Comparison of ENCODE assay signal across 7 mouse cellular contexts in the genomic region with DNA sequence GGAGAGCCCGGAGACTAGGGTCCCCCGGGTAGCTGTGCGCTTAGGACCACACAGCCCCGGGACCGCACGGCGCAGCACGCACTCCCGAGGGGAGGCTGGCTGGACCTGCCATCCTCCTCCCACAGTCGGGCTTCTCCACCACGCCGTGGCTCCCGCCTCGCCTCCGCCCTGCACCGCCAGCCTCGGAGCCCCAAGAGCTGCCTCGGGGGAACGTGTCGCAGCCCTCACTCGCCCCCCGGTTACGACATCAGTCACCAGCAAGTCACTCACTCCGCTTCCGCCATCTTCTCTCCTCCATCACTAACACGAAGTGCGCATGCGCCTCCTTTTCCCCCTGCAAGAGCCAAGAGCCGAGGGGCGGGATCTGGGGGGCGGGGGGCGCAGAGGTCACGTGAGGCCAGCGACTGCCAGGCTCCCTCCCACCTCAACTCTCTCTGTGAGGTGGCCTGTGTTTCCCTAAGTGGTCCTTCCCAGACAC. TPM values are rescaled to one million over a fixed set of nuclear protein-coding genes. Genes with fewer than 3 reads are reported as not detected.
DNase-seq lines count a peak whose midpoint lies in the region; ATAC-seq and TF ChIP-seq lines count a peak whose summit lies in the region.

A gene (minus strand): TSS at position 312 of the 478 bp plus-strand sequence.

- no peaks in the 10 kb centered on the region for H3K36me3 ChIP-seq in embryonic facial prominence, embryonic 11.5 days (replicated peaks; ENCODE audit: control insufficient read depth, insufficient read depth, low read depth, low read length)
- peaks cover 23% of the 10 kb centered on the region for H3K36me3 ChIP-seq in limb, embryonic 12.5 days
- peaks cover 12% of the 10 kb centered on the region for H3K36me3 ChIP-seq in midbrain, embryonic 15.5 days (replicated peaks)
- peaks cover 3% of the 10 kb centered on the region for H3K36me3 ChIP-seq in spleen, adult 2 months (ENCODE audit: control insufficient read depth, insufficient read depth, low read length)

- peak; percentile 63 for TF ChIP-seq POLR2A in spleen, adult 2 months (IDR thresholded peaks at IDR 0.05; ENCODE audit: low read depth, low read length)

- H3K4me3 ChIP-seq in embryonic facial prominence, embryonic 11.5 days (ENCODE audit: low read depth, low read length): peak within 1 kb of the TSS; percentile 97
- H3K4me3 ChIP-seq in limb, embryonic 12.5 days (replicated peaks): peak within 1 kb of the TSS; percentile 98
- H3K4me3 ChIP-seq in midbrain, embryonic 15.5 days: peak within 1 kb of the TSS; percentile 81
- H3K4me3 ChIP-seq in spleen, adult 2 months (ENCODE audit: extremely low read depth, insufficient read depth, insufficient read length): peak within 1 kb of the TSS; percentile 99

- peak within 1 kb of the TSS; percentile 64 for H3K4me2 ChIP-seq in embryonic facial prominence, embryonic 11.5 days (ENCODE audit: low read depth, low read length)
- peak within 1 kb of the TSS; percentile 69 for H3K4me2 ChIP-seq in limb, embryonic 12.5 days
- H3K4me2 ChIP-seq in midbrain, embryonic 15.5 days: peak within 1 kb of the TSS; percentile 51

- TF ChIP-seq CTCF in spleen, adult 2 months (IDR thresholded peaks at IDR 0.05; ENCODE audit: extremely low read depth, insufficient read depth, insufficient read length, insufficient replicate concordance): no peak

- H3K9ac ChIP-seq in embryonic facial prominence, embryonic 11.5 days (replicated peaks; ENCODE audit: low read length): peak within 1 kb of the TSS; percentile 93
- peak within 1 kb of the TSS; percentile 97 for H3K9ac ChIP-seq in limb, embryonic 12.5 days (replicated peaks)
- peak within 1 kb of the TSS; percentile 83 for H3K9ac ChIP-seq in midbrain, embryonic 15.5 days

- DNase-seq in adrenal gland, postnatal 14 days: peak; percentile 97
- peak; percentile 97 for DNase-seq in embryonic facial prominence, embryonic 11.5 days (ENCODE audit: low spot score)
- peak; percentile 100 for DNase-seq in heart, adult 11 months
- DNase-seq in kidney, adult 18-20 months: peak; percentile 92
- DNase-seq in spleen, adult 2 months (ENCODE audit: low read depth in 1 of 2, low spot score in 2 of 2): peak; percentile 87 to 89

- H3K27me3 ChIP-seq in embryonic facial prominence, embryonic 11.5 days (ENCODE audit: control insufficient read depth, insufficient read depth, low read length): no peaks in the 10 kb centered on the region
- no peaks in the 10 kb centered on the region for H3K27me3 ChIP-seq in limb, embryonic 12.5 days
- H3K27me3 ChIP-seq in midbrain, embryonic 15.5 days (replicated peaks): no peaks in the 10 kb centered on the region
- no peaks in the 10 kb centered on the region for H3K27me3 ChIP-seq in spleen, adult 2 months (ENCODE audit: control insufficient read depth, insufficient read depth, low read length)

- WGBS in embryonic facial prominence, embryonic 11.5 days: under 1% methylated on average over 34 of the region's 34 CpGs
- WGBS in limb, embryonic 12.5 days: under 1% methylated on average over 34 of the region's 34 CpGs
- WGBS in midbrain, embryonic 15.5 days: under 1% methylated on average over 34 of the region's 34 CpGs
- WGBS in spleen, adult 2 months: under 1% methylated on average over 34 of the region's 34 CpGs

- peak; percentile 94 for ATAC-seq in embryonic facial prominence, embryonic 11.5 days (replicated peaks; ENCODE audit: insufficient number of reproducible peaks, low FRiP score, low TSS enrichment, low read depth)
- ATAC-seq in limb, embryonic 12.5 days (ENCODE audit: insufficient number of reproducible peaks, insufficient read depth, low FRiP score, low TSS enrichment, low read depth): peak; percentile 86
- ATAC-seq in midbrain, embryonic 15.5 days (replicated peaks): peak; percentile 96

- H3K4me1 ChIP-seq in embryonic facial prominence, embryonic 11.5 days (ENCODE audit: control insufficient read depth, insufficient read depth, low read length): no peaks in the 10 kb centered on the region
- peaks cover 7% of the 10 kb centered on the region for H3K4me1 ChIP-seq in limb, embryonic 12.5 days (replicated peaks)
- H3K4me1 ChIP-seq in midbrain, embryonic 15.5 days: peaks cover 16% of the 10 kb centered on the region
- peaks cover 4% of the 10 kb centered on the region for H3K4me1 ChIP-seq in spleen, adult 2 months (ENCODE audit: control insufficient read depth, insufficient read depth, insufficient read length)

- H3K27ac ChIP-seq in embryonic facial prominence, embryonic 11.5 days (replicated peaks; ENCODE audit: low read depth, low read length): peak within 1 kb of the TSS; percentile 47
- H3K27ac ChIP-seq in limb, embryonic 12.5 days: peak within 1 kb of the TSS; percentile 87
- peak within 1 kb of the TSS; percentile 90 for H3K27ac ChIP-seq in midbrain, embryonic 15.5 days
- H3K27ac ChIP-seq in spleen, adult 2 months (ENCODE audit: insufficient read depth, low read length): peak within 1 kb of the TSS; percentile 89

- H3K9me3 ChIP-seq in embryonic facial prominence, embryonic 11.5 days (replicated peaks; ENCODE audit: control insufficient read depth, low read length): no peaks in the 10 kb centered on the region
- no peaks in the 10 kb centered on the region for H3K9me3 ChIP-seq in limb, embryonic 12.5 days
- no peaks in the 10 kb centered on the region for H3K9me3 ChIP-seq in midbrain, embryonic 15.5 days

RNA-seq across cellular contexts. Expression of the gene that starts here (rescaled TPM):
- total RNA-seq in adrenal gland, postnatal 14 days (2021): 27.8 and 31.4 TPM in 2 replicates
- polyA plus RNA-seq in embryonic facial prominence, embryonic 11.5 days (2014; fragmentation: Nextera tagmentation; extraction: Ambion mirVana): 4.0 and 4.4 TPM in 2 replicates
- polyA plus RNA-seq in limb, embryonic 12.5 days (2016; fragmentation: Nextera tagmentation; extraction: Ambion mirVana): 5.6 and 6.5 TPM in 2 replicates
- 8.6 TPM in 2 replicates for polyA plus RNA-seq in midbrain, embryonic 15.5 days (2015; fragmentation: Nextera tagmentation; extraction: Ambion mirVana)
- polyA plus RNA-seq in spleen, adult 2 months (2012; rRNA removed): 27.0 and 31.2 TPM in 2 replicates

Comparison
In these comparisons a context has a peak if more than half of its experiments do, and no peak if none do; other contexts are left out.
1. Peak in every context shown above with its lines: DNase-seq, ATAC-seq, H3K4me3 ChIP-seq and H3K27ac ChIP-seq.